Mouse (Mus musculus) bone marrow, adult 2 months (tissue): ENCODE data around the gene Rtl6. TPM values are rescaled to one million over a fixed set of nuclear protein-coding genes. Genes with fewer than 3 reads are reported as not detected.

Experiments used
- H3K27ac ChIP-seq: fragments of 200-500 bp; 2 replicates; pipeline ENCODE4 v1.5.1; 2012; ENCODE audit warnings: low read depth, mild to moderate bottlenecking, control low read depth, inconsistent platforms, low read length; ENCODE audit not compliant: control insufficient read depth, poor library complexity, insufficient read depth
- H3K4me1 ChIP-seq: fragments of 200-500 bp; 2 replicates; pipeline ENCODE4 v1.6.1; 2011; ENCODE audit warnings: low read length; ENCODE audit not compliant: control insufficient read depth, insufficient read depth
- H3K4me3 ChIP-seq: fragments of 200-500 bp; replicated peaks from 2 replicates; pipeline ENCODE3; 2011; ENCODE audit warnings: mild to moderate bottlenecking, low read depth, low read length, control low read depth; ENCODE audit not compliant: control insufficient read depth
- CTCF ChIP-seq: fragments of 200-500 bp; IDR thresholded peaks from 2 replicates; pipeline ENCODE4 v1.5.1; 2011; ENCODE audit warnings: low read length, control low read depth; ENCODE audit not compliant: control insufficient read depth, insufficient read depth
- POLR2A ChIP-seq: fragments of 200-500 bp; IDR thresholded peaks from 2 replicates; pipeline ENCODE4 v1.6.1; 2011; ENCODE audit warnings: low read depth, mild to moderate bottlenecking, control low read depth, low read length, borderline replicate concordance; ENCODE audit not compliant: control insufficient read depth
- WGBS: fragments of 180-500 bp; shearing (Covaris S2); methylation state at CpG from one replicate; pipeline ENCODE4 v1.1.7; 2018; 5-methylcytosine and 5-hydroxymethylcytosine counted together
- polyA plus RNA-seq: library from polyadenylated mRNA; stranded (reverse); fragments of >200 nt; gene quantifications from 2 replicates; pipeline ENCODE4 v1.2.4, GENCODE M21; 2011; ENCODE audit warnings: low replicate concordance; ENCODE audit not compliant: missing spikeins, insufficient read depth, insufficient read length

Gene Rtl6
- polyA plus RNA-seq: 0.90 and 2.1 TPM in 2 replicates

DNA sequence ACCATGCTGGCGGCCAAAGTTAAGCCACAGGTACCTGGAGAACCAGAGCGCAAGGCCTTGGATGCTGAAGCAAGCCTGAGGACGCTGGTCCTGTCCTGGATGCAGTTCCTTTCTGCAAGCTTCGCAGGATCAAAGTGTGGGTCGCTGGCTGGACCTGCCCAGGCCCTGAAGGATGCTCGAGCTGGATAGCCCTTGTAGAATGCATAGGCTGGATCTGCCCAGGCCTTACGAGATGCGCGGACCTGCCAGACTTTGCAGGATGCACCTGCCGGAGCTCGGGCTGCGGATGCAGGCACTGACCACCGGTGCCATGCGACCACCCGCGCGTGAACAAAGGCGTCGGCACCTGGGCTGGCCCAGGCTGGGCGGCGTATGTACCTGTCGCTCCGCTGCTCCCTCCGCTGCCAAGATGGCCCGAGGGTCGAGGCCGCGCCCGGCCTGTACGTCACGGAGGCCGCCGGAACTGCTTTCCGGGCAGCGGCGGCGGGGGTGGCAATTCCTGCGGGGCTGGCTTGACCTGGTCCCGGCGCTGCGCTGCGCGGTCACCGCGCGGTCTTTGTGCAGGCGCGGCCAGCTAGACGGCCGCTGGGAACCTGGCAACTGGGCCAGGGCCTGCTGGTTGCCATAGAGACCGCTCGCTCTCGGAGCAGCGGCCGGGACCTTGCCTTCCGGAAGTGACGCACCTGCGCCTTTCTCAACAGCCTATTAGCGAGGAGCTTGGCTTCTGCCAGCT is at the start of gene Rtl6:
Rtl6 (minus strand) TSS at position 635 of the 733 bp plus-strand sequence.
- Histone ChIP-seq H3K4me3 (peak within 1 kb of the TSS; percentile 51), H3K4me1 (no peaks in the 10 kb centered on the region), H3K27ac (peak within 1 kb of the TSS; percentile 37; the same call in 1 of the 2 replicates)
- WGBS: 15% methylated on average over 58 of the region's 59 CpGs
- TF ChIP-seq CTCF (no peak), POLR2A (no peak)

DNA sequence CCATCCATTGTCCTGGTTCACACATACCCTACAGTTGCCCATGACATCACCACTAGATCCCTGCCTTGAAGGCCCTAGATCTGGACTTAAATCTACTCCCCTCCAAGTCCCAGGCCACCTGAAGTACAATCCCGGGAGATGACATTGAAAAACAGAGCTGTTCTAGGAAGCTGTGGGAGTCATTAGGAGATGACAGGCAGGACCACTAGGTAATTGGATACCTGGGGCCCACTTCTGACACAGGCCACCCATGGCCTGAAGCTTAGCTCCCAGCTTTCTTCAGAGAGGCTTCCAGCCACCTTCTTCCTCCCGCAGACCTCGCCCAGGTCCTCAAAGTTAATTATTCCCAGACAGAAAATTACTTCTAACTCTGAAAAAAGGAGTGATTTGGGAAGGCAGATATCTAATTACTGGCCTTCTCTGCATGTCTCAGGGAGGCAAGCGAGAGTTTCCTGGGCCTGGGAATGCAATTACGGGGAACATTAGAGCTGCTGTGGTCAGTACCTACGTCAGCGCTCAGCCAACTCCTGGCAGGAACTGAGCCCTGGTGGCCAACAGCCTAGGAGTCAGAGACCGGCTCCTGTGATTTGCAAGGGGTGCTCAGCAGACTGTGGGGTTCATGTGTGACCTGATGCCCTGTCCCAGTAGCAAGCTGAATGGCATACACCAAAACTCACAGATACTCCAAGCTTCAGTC is 45.8 kb upstream of the Rtl6 start:
- 86% methylated on average over 8 of the region's 8 CpGs for WGBS
- TF ChIP-seq POLR2A (no peak), CTCF (no peak)

DNA sequence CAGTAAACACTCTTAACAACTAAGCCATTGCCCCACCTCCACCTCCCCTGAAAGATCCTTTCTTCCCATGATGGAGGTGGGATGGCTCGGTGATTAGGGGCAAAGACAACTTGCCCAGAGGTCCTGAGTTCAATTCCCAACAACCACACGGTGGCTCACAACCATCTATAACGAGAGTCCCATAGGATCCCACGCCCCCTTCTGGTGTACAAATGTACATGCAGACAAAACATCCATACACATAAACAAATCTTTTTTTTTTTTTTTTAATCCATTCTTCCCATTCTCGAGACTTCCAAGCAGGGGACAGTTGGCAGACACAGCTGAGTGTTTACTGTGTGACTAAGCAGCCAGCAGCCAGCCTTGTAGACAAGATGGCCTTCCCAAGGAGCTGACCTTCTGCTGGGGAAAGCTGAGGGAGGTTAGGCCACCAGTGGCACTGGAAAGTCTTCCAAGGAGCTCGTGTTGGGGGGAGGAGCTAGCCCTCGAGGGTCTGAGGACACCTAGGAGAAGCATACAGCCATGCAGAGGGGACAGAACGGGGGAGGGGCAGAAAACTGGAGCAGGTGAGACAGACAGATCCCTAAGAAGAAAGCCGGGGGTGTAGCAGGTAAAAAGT is 43.5 kb upstream of the Rtl6 start:
- H3K4me1 ChIP-seq: no peaks in the 10 kb centered on the region; the same call in 1 of the 2 replicates

More for the DNA sequence above, 45.8 kb upstream of the Rtl6 start:
- Histone ChIP-seq H3K4me1 (no peaks in the 10 kb centered on the region; the same call in 1 of the 2 replicates), H3K27ac (no peak overlapping the region), H3K4me3 (no peak overlapping the region)

DNA sequence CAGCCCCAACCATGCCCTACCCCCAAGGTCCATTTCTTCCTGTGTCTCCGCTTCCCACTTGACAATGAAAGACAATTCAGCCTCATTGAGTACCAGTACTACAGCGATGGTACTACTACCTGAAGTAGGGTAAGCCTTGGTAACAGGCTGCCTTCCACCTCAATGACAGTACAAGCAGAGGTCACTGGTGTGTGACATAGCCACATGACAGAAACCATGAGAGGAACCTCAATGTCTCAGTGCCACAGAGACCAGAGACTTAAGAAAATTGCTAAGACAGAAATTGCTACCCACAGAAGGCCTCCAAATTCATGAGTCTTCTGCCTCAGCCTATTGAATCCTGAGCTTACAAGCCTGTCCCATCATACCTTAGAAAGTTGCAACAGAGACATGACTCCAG is 41.3 kb upstream of the Rtl6 start:
- TF ChIP-seq POLR2A: no peak
- H3K27ac ChIP-seq: no peak overlapping the region
- H3K4me1 ChIP-seq: no peaks in the 10 kb centered on the region; the same call in 1 of the 2 replicates
- WGBS: 81% methylated on average over 2 of the region's 2 CpGs
- no peak overlapping the region for H3K4me3 ChIP-seq

More for the DNA sequence above, 43.5 kb upstream of the Rtl6 start:
- Histone ChIP-seq H3K27ac (no peak overlapping the region), H3K4me3 (no peak overlapping the region)
- 71% methylated on average over 9 of the region's 9 CpGs for WGBS
- TF ChIP-seq POLR2A (no peak), CTCF (no peak)

DNA sequence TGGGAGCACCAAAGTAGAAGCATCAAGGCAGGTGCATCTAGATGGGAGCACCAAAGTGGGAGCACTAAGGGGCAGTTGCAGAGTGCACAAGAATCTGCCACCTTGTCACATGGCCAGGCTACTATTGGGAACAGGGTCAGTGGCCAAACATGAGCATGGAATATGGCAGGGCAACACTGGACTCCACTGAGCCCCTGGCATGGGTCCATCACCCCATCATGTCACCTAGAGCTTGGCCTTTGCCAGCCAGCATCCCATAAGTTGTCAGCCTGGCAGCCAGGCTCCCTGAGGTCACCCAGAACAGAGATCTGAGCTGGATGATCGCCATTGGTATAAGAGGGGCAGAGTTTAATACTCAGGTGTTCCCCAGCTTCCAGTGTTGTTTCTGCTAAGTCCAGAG is 40.2 kb upstream of the Rtl6 start:
- Histone ChIP-seq H3K4me1 (no peaks in the 10 kb centered on the region; the same call in 1 of the 2 replicates), H3K27ac (no peak overlapping the region), H3K4me3 (no peak overlapping the region)
- WGBS: 76% methylated on average over 1 of the region's 1 CpGs
- TF ChIP-seq POLR2A: no peak
- no peak for TF ChIP-seq CTCF

DNA sequence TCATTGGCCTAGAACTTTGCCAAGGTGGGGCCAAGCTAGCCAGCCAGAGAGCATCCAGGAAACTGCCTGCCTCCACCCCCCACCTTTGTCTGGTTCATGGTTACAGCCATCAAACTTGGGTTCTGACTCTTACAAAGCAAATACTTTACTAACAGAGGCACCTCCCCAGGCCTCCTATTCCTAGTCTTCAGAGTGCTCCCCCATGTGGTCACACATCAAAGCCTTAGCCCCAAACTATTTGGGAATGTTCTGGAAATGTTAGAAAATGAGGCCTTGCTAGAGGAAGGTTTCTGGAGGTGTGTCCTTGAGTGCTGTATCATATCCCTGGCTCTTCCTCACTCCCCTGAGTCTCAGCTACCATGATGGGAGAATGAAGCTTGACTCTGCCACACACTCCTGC is 39.4 kb upstream of the Rtl6 start:
- TF ChIP-seq POLR2A (no peak), CTCF (no peak)
- H3K4me3 ChIP-seq: no peak overlapping the region
- no peak overlapping the region for H3K27ac ChIP-seq
- H3K4me1 ChIP-seq: no peaks in the 10 kb centered on the region; the same call in 1 of the 2 replicates

DNA sequence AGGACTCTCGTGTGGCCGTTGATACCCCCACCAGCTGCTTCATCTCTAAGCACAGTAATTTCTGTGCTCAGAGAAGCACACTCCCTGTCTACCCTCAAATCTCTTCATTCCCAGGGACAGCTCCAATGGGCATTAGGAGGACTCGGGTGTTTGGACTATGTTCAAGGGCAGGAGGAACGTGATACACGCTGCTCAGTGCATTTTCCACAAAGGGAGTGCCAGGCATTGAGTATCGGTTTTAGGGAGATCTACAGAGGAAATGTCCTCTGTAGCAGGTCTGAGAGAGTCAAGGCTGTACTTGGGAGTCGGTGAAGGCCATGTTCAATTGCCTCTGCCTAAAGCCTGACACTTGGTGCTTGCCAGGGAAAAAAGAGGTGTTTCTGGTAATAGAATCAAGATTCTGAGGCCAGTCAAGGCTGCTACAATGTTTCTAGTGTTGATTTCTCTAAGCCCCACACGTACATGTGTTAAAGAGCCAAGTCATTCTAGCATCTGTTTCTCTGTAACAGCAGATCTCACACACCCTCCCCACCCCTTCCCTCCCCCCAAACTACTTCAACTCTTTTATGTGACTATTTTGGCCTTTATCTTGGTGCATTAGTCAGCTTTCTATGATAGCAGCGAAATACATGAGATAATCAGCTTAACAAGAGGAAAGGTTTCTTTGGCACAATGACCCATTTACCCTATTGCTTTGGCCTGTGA is 37.8 kb upstream of the Rtl6 start:
- H3K4me3 ChIP-seq: no peak overlapping the region
- TF ChIP-seq POLR2A (no peak), CTCF (no peak)
- H3K27ac ChIP-seq: no peak overlapping the region
- 68% methylated on average over 9 of the region's 9 CpGs for WGBS
- no peaks in the 10 kb centered on the region; the same call in 1 of the 2 replicates for H3K4me1 ChIP-seq
